Mouse (Mus musculus) spleen, adult 2 months (tissue): ENCODE results near the gene Aldh1a3.

Experiments
- CTCF ChIP-seq: fragments of 200-500 bp; IDR thresholded peaks from 2 replicates; pipeline ENCODE4 v1.5.1; 2011; ENCODE audit warnings: mild to moderate bottlenecking, inconsistent platforms; ENCODE audit not compliant: insufficient read depth, insufficient read length, insufficient replicate concordance; ENCODE audit errors: extremely low read depth
- POLR2A ChIP-seq: fragments of 200-500 bp; IDR thresholded peaks from 2 replicates; pipeline ENCODE4 v1.6.1; 2011; ENCODE audit warnings: low read depth, low read length, inconsistent platforms

DNA sequence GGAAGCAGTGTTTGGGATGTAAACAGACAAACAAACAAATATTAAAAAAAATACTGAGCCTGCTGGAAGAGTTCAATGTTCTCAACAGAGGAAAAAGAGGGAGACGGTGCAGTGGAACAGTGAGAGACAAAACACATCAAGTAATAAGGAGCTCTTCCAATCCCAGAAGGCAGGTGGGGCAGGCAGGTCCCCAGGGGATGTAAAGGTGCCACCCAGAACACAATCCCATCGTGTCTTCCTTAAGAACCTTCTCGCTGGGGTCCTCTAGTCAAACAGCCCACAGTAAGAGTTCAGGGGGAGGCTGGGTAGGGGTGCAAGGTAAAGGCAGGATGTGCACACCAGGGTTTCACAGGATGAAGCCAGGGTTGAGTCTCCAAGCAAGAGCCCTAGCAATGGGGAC lies 53.9 kb downstream of the Aldh1a3 start:
- TF ChIP-seq CTCF (no peak), POLR2A (no peak)
